Mouse (Mus musculus) layer of hippocampus, adult 11-12 months (tissue): ENCODE data around the gene Ntpcr.

Experiments
- DNase-seq: peaks from one replicate; pipeline ENCODE4 v3.0.0; 2022; ENCODE audit warnings: low spot score

Ntpcr gene

DNA sequence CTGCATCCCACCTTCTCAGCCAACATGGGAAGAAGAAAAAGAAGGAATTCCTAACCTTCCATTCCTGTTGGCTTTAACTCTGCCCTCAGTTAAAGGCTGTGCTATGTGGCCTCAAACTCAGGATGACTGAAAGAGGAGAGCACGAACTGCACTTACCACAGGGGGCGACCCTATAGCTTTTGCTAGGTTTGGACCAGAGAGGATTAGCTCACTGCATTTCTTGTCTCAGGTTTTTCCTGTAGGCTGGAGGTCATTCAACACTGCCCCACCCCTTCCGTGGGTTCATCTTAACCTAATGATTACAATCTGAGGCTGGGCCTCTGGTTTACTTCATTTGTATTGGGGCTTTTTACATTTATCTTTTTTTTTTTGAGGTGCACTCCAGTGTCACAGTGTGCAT is 45.3 kb downstream of the Ntpcr start:
- DNase-seq = no peak

DNA sequence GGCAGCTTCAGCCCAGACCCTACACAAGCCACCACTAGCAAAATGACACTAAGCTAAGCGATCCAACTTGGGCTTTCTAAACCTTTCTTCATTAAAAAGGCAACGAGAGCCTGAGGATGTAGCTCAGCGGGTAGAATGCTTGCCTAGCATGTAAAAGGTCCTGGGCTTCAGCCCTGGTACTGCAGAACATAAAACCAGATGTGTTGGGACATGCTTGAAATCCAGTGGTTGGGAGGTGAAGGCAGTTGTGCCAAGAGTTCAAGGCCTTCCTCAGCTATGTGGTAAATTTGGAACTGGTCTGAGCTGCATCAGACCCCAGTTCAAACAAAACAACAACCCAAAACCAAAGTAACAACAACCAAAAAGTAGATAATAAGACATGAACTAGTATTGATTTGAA is 46.6 kb downstream of the Ntpcr start:
- DNase-seq = no peak

DNA sequence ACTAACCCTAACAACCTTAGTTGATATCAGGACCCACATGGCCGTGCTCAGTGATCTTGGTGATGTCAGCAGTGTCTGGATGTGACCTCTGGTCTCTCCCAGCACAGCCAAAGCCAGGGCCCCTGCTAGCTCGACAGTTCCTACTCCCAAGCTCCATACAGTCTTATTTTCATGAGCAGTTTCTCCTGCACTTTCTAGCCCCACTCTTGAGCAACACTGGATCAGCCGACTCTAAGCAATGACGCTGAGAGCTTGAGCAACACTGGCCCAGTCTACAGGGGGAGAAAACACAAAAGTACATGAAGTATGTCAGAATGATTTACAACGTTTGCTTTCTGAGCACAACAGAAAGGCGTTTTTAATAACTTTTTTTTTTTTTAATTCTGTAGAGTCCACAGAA is 47.0 kb downstream of the Ntpcr start:
- DNase-seq = no peak

DNA sequence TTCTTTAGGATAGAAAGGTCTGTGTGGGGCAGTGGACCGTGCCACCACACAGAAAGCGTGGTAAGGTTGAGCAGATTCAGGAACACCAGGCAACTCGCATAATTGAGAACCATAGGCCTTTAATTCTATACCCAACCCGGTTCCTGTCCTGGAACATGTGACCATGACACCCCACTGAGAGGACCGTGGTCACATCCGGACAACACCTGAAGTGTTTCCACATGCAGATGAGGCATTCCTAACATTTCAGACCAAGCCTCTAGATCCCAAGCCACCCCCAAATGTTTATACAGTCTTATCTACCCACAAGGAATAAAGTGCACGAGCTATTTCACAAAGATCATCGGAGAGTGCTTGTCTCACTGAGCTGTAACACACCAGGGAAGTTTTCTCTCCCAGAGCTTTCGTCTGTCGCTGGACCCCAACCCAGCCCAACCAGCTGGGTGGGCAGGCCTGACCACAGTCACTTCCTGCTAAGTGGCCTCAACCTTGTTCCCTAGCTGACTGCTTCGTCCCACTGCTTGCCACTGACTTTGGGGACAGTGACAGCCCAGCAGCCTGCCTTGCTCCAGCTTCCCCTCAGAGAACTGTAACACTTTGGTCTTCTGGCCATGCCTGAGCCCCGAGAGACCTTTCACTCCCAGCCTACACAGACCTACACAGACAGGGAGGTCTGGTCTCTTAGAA is 47.9 kb downstream of the Ntpcr start:
- no peak for DNase-seq

DNA sequence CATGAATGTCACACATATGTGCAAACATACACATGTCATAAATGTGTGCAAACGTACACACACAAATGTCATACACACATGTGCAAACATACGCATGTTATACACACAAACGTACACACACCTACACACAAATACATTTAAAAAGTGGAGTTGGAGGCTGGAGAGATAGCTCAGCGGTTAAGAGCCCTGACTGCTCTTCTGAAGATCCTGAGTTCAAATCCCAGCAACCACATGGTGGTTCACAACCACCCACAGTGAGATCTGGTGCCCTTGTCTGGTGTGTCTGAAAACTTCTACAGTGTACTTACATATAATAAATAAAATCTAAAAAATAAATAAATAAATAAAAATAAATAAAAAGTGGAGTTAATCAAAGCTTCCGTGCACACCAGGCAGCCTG is 49.2 kb downstream of the Ntpcr start:
- DNase-seq = no peak

DNA sequence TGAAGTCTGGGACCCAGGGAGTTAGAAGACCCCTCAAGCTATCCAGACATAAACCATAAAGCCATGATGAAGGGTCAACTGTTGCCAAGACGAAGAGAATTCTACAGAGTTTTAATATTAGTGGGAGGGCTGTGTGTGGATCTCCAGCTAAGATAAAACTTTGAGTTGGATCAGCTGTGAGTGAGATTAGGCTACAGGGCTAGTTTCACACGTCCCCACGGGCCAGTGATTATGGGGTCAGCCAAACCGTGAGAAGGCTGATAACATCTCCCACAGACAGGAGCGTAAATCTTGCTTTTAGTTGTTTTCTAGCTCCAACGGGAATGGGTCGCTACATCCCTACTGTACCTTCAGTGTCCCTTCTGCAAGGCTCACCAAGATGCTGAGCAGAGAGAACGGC is 49.9 kb downstream of the Ntpcr start:
- DNase-seq = no peak

DNA sequence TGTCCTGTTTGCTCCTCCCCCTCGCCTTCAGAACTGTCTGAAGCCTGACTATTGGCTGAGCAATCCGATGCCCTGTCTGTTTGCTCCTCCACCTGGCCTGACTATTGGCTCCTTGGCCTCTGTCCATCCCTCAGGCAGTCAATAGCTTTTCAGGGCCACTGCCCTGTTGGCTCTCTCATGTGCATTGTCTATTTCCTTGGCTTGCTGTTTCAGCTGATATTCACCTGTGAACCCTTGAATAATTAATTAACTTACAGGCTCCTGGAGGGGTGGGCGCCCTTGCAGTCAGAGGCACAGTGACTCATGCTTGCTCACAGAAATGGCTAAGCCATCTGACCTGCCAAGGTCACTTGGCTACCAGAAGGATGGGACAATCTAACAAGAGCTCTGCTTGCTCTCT is 52.4 kb downstream of the Ntpcr start:
- no peak for DNase-seq

DNA sequence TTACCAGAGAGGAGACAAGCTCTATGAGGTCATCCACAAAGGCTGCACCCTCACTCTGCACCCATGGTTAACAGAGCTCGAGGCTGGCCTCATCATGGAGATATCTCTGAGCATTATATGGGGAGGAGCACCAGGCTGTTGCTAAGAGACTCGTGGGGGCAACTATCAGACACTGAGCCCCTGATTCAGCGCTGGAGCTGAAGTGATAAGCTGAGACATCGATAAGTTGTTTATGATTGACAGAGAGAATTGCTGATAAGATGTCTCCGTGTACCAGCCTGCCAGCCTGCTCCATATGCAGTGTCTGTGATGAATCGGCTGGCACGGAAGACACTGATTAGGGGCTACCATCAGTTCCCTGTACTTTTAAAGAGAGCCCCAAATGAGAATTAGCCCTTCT is 57.1 kb downstream of the Ntpcr start:
- no peak for DNase-seq

DNA sequence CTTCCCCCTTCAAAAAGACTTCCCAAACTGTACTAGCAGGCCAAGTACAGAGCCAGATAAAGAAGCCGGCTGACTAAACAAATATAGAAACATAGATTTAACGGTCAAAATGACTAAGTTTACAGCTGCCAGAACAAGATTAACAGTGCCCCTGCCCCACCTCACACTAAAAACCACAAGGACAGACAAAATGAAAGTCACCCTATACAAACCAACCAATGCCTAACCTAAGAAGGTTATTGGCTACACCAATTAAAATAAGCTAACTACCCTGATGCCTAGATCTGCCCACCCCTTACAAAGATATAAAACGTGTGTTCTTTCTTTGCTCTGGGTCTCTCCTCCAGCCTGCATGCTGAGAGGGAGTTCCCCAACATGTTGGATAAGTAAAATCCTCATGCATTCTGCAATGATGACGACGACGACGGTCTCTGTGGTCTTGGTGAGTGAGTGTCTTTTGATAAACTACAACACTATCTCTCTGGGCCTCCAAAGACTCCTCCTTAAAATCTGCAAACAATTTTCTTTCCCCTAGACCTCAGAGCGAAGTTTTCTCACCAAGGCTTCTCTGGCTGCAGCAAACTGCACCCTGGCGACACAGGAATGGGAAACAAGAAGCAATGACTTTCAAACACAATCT is 63.2 kb downstream of the Ntpcr start:
- no peak for DNase-seq

DNA sequence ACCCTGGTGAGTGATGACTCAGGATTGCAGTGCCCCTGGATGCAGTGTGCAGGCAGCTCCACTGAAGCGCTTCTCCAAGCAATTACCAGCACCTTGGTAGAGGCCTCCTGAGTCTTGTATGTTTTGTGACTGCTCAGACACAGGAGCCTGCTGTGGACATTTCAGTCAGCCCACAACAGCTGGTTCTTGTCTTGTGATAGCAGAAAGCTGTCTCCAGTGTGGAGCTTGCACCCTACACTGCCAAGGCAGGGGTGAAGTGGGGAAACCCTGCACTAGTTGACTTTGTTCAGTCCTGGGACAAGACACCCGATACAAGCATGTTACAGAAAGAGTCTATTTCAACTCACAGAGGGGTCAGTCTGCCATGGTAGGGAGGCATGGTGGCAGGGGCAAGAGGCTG is 65.6 kb downstream of the Ntpcr start:
- DNase-seq = no peak

DNA sequence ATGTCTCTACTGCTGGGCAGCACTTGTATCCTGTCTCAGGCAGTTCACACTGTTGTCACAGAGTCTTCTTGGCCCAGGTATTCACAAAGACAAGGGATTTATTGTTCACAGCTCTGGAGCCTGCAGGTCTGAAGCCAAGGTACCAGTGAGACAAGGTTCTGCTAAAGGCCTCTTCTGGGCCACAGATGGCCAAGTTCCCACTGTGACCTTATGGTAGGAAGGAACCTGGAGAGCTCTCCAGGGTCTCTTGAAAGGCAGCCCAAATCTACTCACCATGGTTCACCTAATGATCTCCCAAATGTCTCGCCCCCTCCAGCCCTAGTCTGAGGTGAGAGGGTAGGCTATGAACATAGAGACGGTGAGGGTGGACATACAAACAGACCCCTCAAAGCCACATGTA is 67.2 kb downstream of the Ntpcr start:
- no peak for DNase-seq
